Mouse (Mus musculus): ENCODE results near the gene Gm28047. TPM values are rescaled to one million over a fixed set of nuclear protein-coding genes. Genes with fewer than 3 reads are reported as not detected.
A peak's percentile ranks its signal among the peaks of the same experiment; 100 is the strongest.

Gene Gm28047
- polyA plus RNA-seq, 1 experiment from 2014 or later, result not detected

GRCm38 (mm10) chr15:102510110-102510509 is 114.8 kb downstream of the Gm28047 start:
- WGBS, result 5% methylated on average over 9 of the region's 9 CpGs
- ATAC-seq (replicated peaks), result peak; percentile 75
- H3K27me3 ChIP-seq (replicated peaks), result no peaks in the 10 kb centered on the region
- H3K4me1 ChIP-seq, result peaks cover 55% of the 10 kb centered on the region
- peak overlapping the region; percentile 87 for H3K27ac ChIP-seq
- H3K36me3 ChIP-seq (replicated peaks), result peaks cover 6% of the 10 kb centered on the region; the same call in 1 of the 2 replicates
- peak overlapping the region; percentile 49 for H3K4me3 ChIP-seq
- no peaks in the 10 kb centered on the region for H3K9me3 ChIP-seq
- peak overlapping the region; percentile 55 for H3K9ac ChIP-seq
- peak overlapping the region; percentile 64 for H3K4me2 ChIP-seq

GRCm38 (mm10) chr15:102508336-102508735 is 116.5 kb downstream of the Gm28047 start:
- Histone ChIP-seq H3K27ac (no peak overlapping the region), H3K4me3 (no peak overlapping the region), H3K27me3 (replicated peaks) (no peaks in the 10 kb centered on the region), H3K4me1 (peaks cover 40% of the 10 kb centered on the region), H3K9ac (no peak overlapping the region), H3K9me3 (no peaks in the 10 kb centered on the region), H3K36me3 (replicated peaks) (peaks cover 23% of the 10 kb centered on the region), H3K4me2 (no peak overlapping the region)
- WGBS, result 92% methylated on average over 3 of the region's 3 CpGs
- no peak for ATAC-seq (replicated peaks)

GRCm38 (mm10) chr15:102507561-102507960 is 117.3 kb downstream of the Gm28047 start:
- H3K36me3 ChIP-seq (replicated peaks), result peaks cover 31% of the 10 kb centered on the region

GRCm38 (mm10) chr15:102506864-102507263 is 118.0 kb downstream of the Gm28047 start:
- Histone ChIP-seq H3K4me2 (no peak overlapping the region), H3K36me3 (replicated peaks) (peaks cover 38% of the 10 kb centered on the region), H3K4me3 (no peak overlapping the region), H3K27me3 (replicated peaks) (no peaks in the 10 kb centered on the region), H3K4me1 (peaks cover 26% of the 10 kb centered on the region), H3K27ac (no peak overlapping the region), H3K9ac (no peak overlapping the region), H3K9me3 (no peaks in the 10 kb centered on the region)
- no peak for ATAC-seq (replicated peaks)
- WGBS, result 85% methylated on average over 1 of the region's 1 CpGs

More at GRCm38 (mm10) chr15:102507561-102507960, 117.3 kb downstream of the Gm28047 start:
- Histone ChIP-seq H3K4me3 (no peak overlapping the region), H3K9ac (no peak overlapping the region), H3K9me3 (no peaks in the 10 kb centered on the region), H3K27ac (no peak overlapping the region), H3K4me1 (peaks cover 33% of the 10 kb centered on the region), H3K4me2 (no peak overlapping the region), H3K27me3 (replicated peaks) (no peaks in the 10 kb centered on the region)
- ATAC-seq (replicated peaks), result no peak

GRCm38 (mm10) chr15:102506464-102506830 is 118.4 kb downstream of the Gm28047 start:
- peaks cover 42% of the 10 kb centered on the region for H3K36me3 ChIP-seq (replicated peaks)
- H3K27me3 ChIP-seq (replicated peaks), result no peaks in the 10 kb centered on the region
- H3K27ac ChIP-seq, result no peak overlapping the region
- 71% methylated on average over 2 of the region's 2 CpGs for WGBS
- no peaks in the 10 kb centered on the region for H3K9me3 ChIP-seq
- H3K4me3 ChIP-seq, result no peak overlapping the region
- H3K4me1 ChIP-seq, result peaks cover 22% of the 10 kb centered on the region
- no peak overlapping the region for H3K9ac ChIP-seq
- ATAC-seq (replicated peaks), result no peak
- no peak overlapping the region for H3K4me2 ChIP-seq

GRCm38 (mm10) chr15:102505770-102506463 is 119.0 kb downstream of the Gm28047 start:
- Histone ChIP-seq H3K27ac (no peak overlapping the region), H3K4me1 (peaks cover 17% of the 10 kb centered on the region), H3K9me3 (no peaks in the 10 kb centered on the region), H3K4me2 (no peak overlapping the region), H3K9ac (no peak overlapping the region), H3K27me3 (replicated peaks) (no peaks in the 10 kb centered on the region), H3K36me3 (replicated peaks) (peaks cover 47% of the 10 kb centered on the region), H3K4me3 (no peak overlapping the region)
- ATAC-seq (replicated peaks), result no peak
- WGBS, result 87% methylated on average over 9 of the region's 9 CpGs

- WGBS, result 81% methylated on average over 12 of the region's 12 CpGs
- no peak for ATAC-seq (replicated peaks)
- Histone ChIP-seq H3K36me3 (replicated peaks) (peaks cover 53% of the 10 kb centered on the region), H3K9ac (no peak overlapping the region), H3K9me3 (no peaks in the 10 kb centered on the region), H3K27ac (no peak overlapping the region), H3K27me3 (replicated peaks) (no peaks in the 10 kb centered on the region), H3K4me2 (no peak overlapping the region), H3K4me1 (peaks cover 14% of the 10 kb centered on the region), H3K4me3 (no peak overlapping the region)
Observed at GRCm38 (mm10) chr15:102505073-102505769, 119.6 kb downstream of the Gm28047 start.

GRCm38 (mm10) chr15:102503924-102504782 is 120.7 kb downstream of the Gm28047 start:
- peaks cover 4% of the 10 kb centered on the region for H3K4me1 ChIP-seq
- ATAC-seq (replicated peaks), result no peak
- no peaks in the 10 kb centered on the region for H3K27me3 ChIP-seq (replicated peaks)
- no peak overlapping the region for H3K9ac ChIP-seq
- no peak overlapping the region for H3K4me3 ChIP-seq
- H3K4me2 ChIP-seq, result no peak overlapping the region
- no peak overlapping the region for H3K27ac ChIP-seq
- peaks cover 64% of the 10 kb centered on the region for H3K36me3 ChIP-seq (replicated peaks)
- H3K9me3 ChIP-seq, result no peaks in the 10 kb centered on the region
- WGBS, result 94% methylated on average over 9 of the region's 9 CpGs

GRCm38 (mm10) chr15:102503447-102503846 is 121.4 kb downstream of the Gm28047 start, which contains the start of gene Gm10337:
Gene Gm10337 (plus strand): TSS chr15:102503722.
- no peak within 1 kb of the TSS for H3K27ac ChIP-seq
- H3K9me3 ChIP-seq, result no peaks in the 10 kb centered on the region
- ATAC-seq (replicated peaks), result no peak
- H3K4me2 ChIP-seq, result no peak within 1 kb of the TSS
- 89% methylated on average over 1 of the region's 1 CpGs for WGBS
- peaks cover 68% of the 10 kb centered on the region for H3K36me3 ChIP-seq (replicated peaks)
- no peaks in the 10 kb centered on the region for H3K27me3 ChIP-seq (replicated peaks)
- no peak within 1 kb of the TSS for H3K9ac ChIP-seq
- no peaks in the 10 kb centered on the region for H3K4me1 ChIP-seq
- H3K4me3 ChIP-seq, result no peak within 1 kb of the TSS

GRCm38 (mm10) chr15:102502254-102502840 is 122.5 kb downstream of the Gm28047 start:
- ATAC-seq (replicated peaks), result no peak
- 79% methylated on average over 9 of the region's 9 CpGs for WGBS
- no peaks in the 10 kb centered on the region for H3K4me1 ChIP-seq
- no peaks in the 10 kb centered on the region for H3K9me3 ChIP-seq
- H3K36me3 ChIP-seq (replicated peaks), result peaks cover 74% of the 10 kb centered on the region
- no peak overlapping the region for H3K27ac ChIP-seq
- H3K4me2 ChIP-seq, result no peak overlapping the region
- no peaks in the 10 kb centered on the region for H3K27me3 ChIP-seq (replicated peaks)
- no peak overlapping the region for H3K4me3 ChIP-seq
- no peak overlapping the region for H3K9ac ChIP-seq

- 0 out of 2 replicates have a peak, but pooled peaks have one; percentile 27 for ATAC-seq (replicated peaks)
- WGBS, result 88% methylated on average over 19 of the region's 19 CpGs
Observed at GRCm38 (mm10) chr15:102501084-102501814, 123.6 kb downstream of the Gm28047 start.

More at GRCm38 (mm10) chr15:102501084-102501814, 123.6 kb downstream of the Gm28047 start:
- Histone ChIP-seq H3K4me1 (no peaks in the 10 kb centered on the region), H3K4me2 (no peak overlapping the region), H3K9me3 (no peaks in the 10 kb centered on the region), H3K36me3 (replicated peaks) (peaks cover 80% of the 10 kb centered on the region), H3K9ac (no peak overlapping the region), H3K4me3 (no peak overlapping the region), H3K27me3 (replicated peaks) (no peaks in the 10 kb centered on the region), H3K27ac (no peak overlapping the region)
